ENCODE assay signal across 7 mouse cellular contexts in the genomic region with DNA sequence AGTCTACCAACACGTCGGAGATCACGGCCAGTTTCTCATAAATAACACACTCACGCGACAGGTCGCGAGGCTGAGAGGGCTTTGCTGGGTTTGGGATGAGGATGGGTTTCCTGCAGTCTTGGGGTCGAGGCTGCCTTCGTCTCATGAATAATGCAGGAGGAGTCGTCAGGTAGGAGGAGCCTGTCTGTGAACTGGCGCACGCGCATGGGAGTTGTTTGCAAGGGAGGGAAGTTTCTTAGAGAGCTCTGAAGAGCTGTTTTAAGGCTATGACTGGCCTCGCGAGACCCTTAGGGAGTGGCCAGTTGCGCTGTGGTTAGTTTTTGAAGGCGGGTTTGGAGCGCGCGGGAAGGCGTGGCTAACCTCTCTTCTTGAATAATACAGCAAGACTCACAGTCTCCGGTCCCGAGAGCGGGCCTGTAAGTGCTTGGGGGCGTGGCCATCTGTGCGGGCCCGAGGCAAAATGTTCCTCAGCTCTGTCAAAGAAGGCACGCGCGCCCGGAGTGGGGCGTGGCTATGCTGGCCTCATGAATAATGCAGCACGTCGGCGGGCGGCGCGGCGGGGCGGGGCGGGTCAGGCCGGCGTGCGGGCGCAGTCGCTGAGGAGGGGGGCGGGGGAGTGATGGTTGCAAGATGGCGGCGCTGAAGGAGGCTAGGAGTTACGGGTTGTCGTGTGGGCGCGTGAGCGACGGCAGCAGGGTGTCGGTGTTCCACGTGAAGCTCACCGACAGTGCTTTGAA. TPM values are rescaled to one million over a fixed set of nuclear protein-coding genes. Genes with fewer than 3 reads are reported as not detected.
DNase-seq lines count a peak whose midpoint lies in the region; ATAC-seq lines count a peak whose summit lies in the region.

Gene Ell (plus strand): TSS at position 381 of the 737 bp plus-strand sequence.

- H3K9me3 ChIP-seq in intestine, embryonic 15.5 days, result no peaks in the 10 kb centered on the region
- no peaks in the 10 kb centered on the region for H3K9me3 ChIP-seq in midbrain, embryonic 10.5 days (replicated peaks)

- under 1% methylated on average over 58 of the region's 58 CpGs for WGBS in intestine, embryonic 15.5 days
- WGBS in midbrain, embryonic 10.5 days, result under 1% methylated on average over 58 of the region's 58 CpGs

- ATAC-seq in intestine, embryonic 15.5 days, result peak; percentile 93

- peak within 1 kb of the TSS; percentile 97 for H3K4me2 ChIP-seq in intestine, embryonic 15.5 days (replicated peaks)

- intact Hi-C loops in gastrocnemius, postnatal 36 days (cut with DNase I), result no loop called here
- intact Hi-C loops in left cerebral cortex, postnatal 25 days (cut with DNase I), result no loop called here

- peak within 1 kb of the TSS; percentile 90 for H3K27ac ChIP-seq in intestine, embryonic 15.5 days
- H3K27ac ChIP-seq in midbrain, embryonic 10.5 days (replicated peaks), result peak within 1 kb of the TSS; percentile 90

- H3K27me3 ChIP-seq in intestine, embryonic 15.5 days (replicated peaks), result no peaks in the 10 kb centered on the region
- H3K27me3 ChIP-seq in midbrain, embryonic 10.5 days (ENCODE audit: low read depth, poor library complexity, severe bottlenecking), result no peaks in the 10 kb centered on the region

- DNase-seq in adrenal gland, adult 2 months, result peak; percentile 100
- DNase-seq in embryo, embryonic 11.5 days (ENCODE audit: low read depth, low spot score), result peak; percentile 100
- DNase-seq in gastrocnemius, postnatal 36 days, result peak; percentile 99 to 100
- peak; percentile 100 for DNase-seq in left cerebral cortex, postnatal 25 days (ENCODE audit: low spot score in 2 of 2)
- peak; percentile 99 for DNase-seq in midbrain, embryonic 10.5 days (ENCODE audit: low spot score)
- peak; percentile 99 for DNase-seq in right cerebral cortex, postnatal 4 days

- H3K4me1 ChIP-seq in intestine, embryonic 15.5 days (replicated peaks), result peaks cover 30% of the 10 kb centered on the region
- H3K4me1 ChIP-seq in midbrain, embryonic 10.5 days, result peaks cover 44% of the 10 kb centered on the region

- peak within 1 kb of the TSS; percentile 87 for H3K9ac ChIP-seq in intestine, embryonic 15.5 days

- H3K36me3 ChIP-seq in intestine, embryonic 15.5 days, result peaks cover 13% of the 10 kb centered on the region; the same call in 1 of the 2 replicates
- H3K36me3 ChIP-seq in midbrain, embryonic 10.5 days, result peaks cover 30% of the 10 kb centered on the region

- peak within 1 kb of the TSS; percentile 79 for H3K4me3 ChIP-seq in intestine, embryonic 15.5 days (replicated peaks)
- H3K4me3 ChIP-seq in midbrain, embryonic 10.5 days, result peak within 1 kb of the TSS; percentile 88

RNA-seq across cellular contexts. Expression of gene Ell, which starts in this region (rescaled TPM):
- 10 to 100 TPM; 26.1 to 29.6 TPM for total RNA-seq in adrenal gland, adult 2 months (2021)
- 31.1 and 36.1 TPM in 2 replicates for polyA plus RNA-seq in adrenal gland, adult 2 months (2012; rRNA removed)
- 10 to 100 TPM in 1 of 2 experiments, 1 to 10 TPM in 1; 9.6 to 10.5 TPM for total RNA-seq in gastrocnemius, postnatal 36 days (2021)
- polyA plus RNA-seq in intestine, embryonic 15.5 days (2015; fragmentation: Nextera tagmentation; extraction: Ambion mirVana), result 15.9 TPM in 2 replicates
- total RNA-seq in left cerebral cortex, postnatal 25 days (2021), result 10 to 100 TPM; 15.1 to 17.7 TPM
- polyA plus RNA-seq in midbrain, embryonic 10.5 days (2016; fragmentation: Nextera tagmentation; extraction: Ambion mirVana), result 18.0 and 22.7 TPM in 2 replicates

Comparison
In these comparisons a context has a peak if more than half of its experiments do, and no peak if none do; other contexts are left out.
1. Peak in every context shown above with its lines: DNase-seq, ATAC-seq, H3K4me3 ChIP-seq and H3K27ac ChIP-seq.